Mouse (Mus musculus): ENCODE measurements around the gene Nubpl. TPM values are rescaled to one million over a fixed set of nuclear protein-coding genes. Genes with fewer than 3 reads are reported as not detected.
"Not testable (repeated sequence)": the region's sequence is repeated elsewhere in the genome, so short reads cannot be mapped to it uniquely, and the experiment has no call there.

The Nubpl gene
- 6.4 TPM for polyA plus RNA-seq (2012; fragmentation: generic; extraction: Trizol)
- long read RNA-seq, experiment 1, transcript Nubpl-201 (11 exons, 2,987 nt) = major isoform, 17 of 22 reads
- long read RNA-seq, experiment 1, partial matches to known transcripts = 3 of 22 reads
- long read RNA-seq, experiment 1, other reads (novel, unspliced or antisense) = 2 of 22 reads
- long read RNA-seq, experiment 2, transcript Nubpl-201 (11 exons, 2,987 nt) = major isoform, 12 of 13 reads
- long read RNA-seq, experiment 2, partial matches to known transcripts = 0 of 13 reads
- long read RNA-seq, experiment 2, other reads (novel, unspliced or antisense) = 1 of 13 reads

GRCm38 (mm10) chr12:52097650-52098070, at the start of gene Nubpl:
Nubpl (plus strand) TSS chr12:52097737.
- Histone ChIP-seq H3ac (ENCODE audit: control insufficient read depth, insufficient read length, low read depth) (peak within 1 kb of the TSS; percentile 56), H3K79me3 (ENCODE audit: low read depth) (no peaks in the 10 kb centered on the region), H3K4me3 (ENCODE audit: insufficient read depth, poor library complexity, severe bottlenecking) (peak within 1 kb of the TSS; percentile 70), H3K27me3 (ENCODE audit: control insufficient read depth, insufficient read depth, insufficient read length) (no peaks in the 10 kb centered on the region), H3K79me2 (ENCODE audit: control insufficient read depth, insufficient read depth) (no peaks in the 10 kb centered on the region), H3K36me3 (ENCODE audit: control insufficient read depth, insufficient read depth) (no peaks in the 10 kb centered on the region)
- TF ChIP-seq USF1 (IDR thresholded peaks at IDR 0.05; ENCODE audit: low read depth) (peak; percentile 65), FOSL1 (IDR thresholded peaks at IDR 0.05; ENCODE audit: insufficient read depth, low read length, poor library complexity, severe bottlenecking) (no peak)

- no peak overlapping the region for H3ac ChIP-seq (ENCODE audit: control insufficient read depth, insufficient read length, low read depth)
- no peaks in the 10 kb centered on the region for H3K79me3 ChIP-seq (ENCODE audit: low read depth)
- no peaks in the 10 kb centered on the region for H3K36me3 ChIP-seq (ENCODE audit: control insufficient read depth, insufficient read depth)
- no peaks in the 10 kb centered on the region for H3K79me2 ChIP-seq (ENCODE audit: control insufficient read depth, insufficient read depth)
- no peaks in the 10 kb centered on the region for H3K27me3 ChIP-seq (ENCODE audit: control insufficient read depth, insufficient read depth, insufficient read length)
- no peak for TF ChIP-seq MYOG (IDR thresholded peaks at IDR 0.05; ENCODE audit: control insufficient read depth, extremely low read depth, insufficient read length)
- TF ChIP-seq CTCF (IDR thresholded peaks at IDR 0.05; ENCODE audit: control insufficient read depth, insufficient read depth, insufficient read length) = no peak
- TF ChIP-seq MAX (IDR thresholded peaks at IDR 0.05) = no peak
- no peak for TF ChIP-seq USF1 (IDR thresholded peaks at IDR 0.05; ENCODE audit: low read depth)
- TF ChIP-seq CEBPB (IDR thresholded peaks at IDR 0.05; ENCODE audit: low read depth) = no peak
- no peak for TF ChIP-seq FOSL1 (IDR thresholded peaks at IDR 0.05; ENCODE audit: insufficient read depth, low read length, poor library complexity, severe bottlenecking)
- no peak for TF ChIP-seq MYOD1 (IDR thresholded peaks at IDR 0.05; ENCODE audit: control insufficient read depth, insufficient read length, low read depth)
- no peak overlapping the region for H3K4me3 ChIP-seq (ENCODE audit: insufficient read depth, poor library complexity, severe bottlenecking)
These were observed 48.2 kb upstream of the Nubpl start for GRCm38 (mm10) chr12:52049324-52049723.

GRCm38 (mm10) chr12:52079296-52079695, 18.2 kb upstream of the Nubpl start:
- not testable (repeated sequence) for H3ac ChIP-seq (ENCODE audit: control insufficient read depth, insufficient read length, low read depth)

GRCm38 (mm10) chr12:52097049-52097649, 388 bp upstream of the Nubpl start:
- Histone ChIP-seq H3ac (ENCODE audit: control insufficient read depth, insufficient read length, low read depth) (no peak overlapping the region), H3K4me3 (ENCODE audit: insufficient read depth, poor library complexity, severe bottlenecking) (peak overlapping the region; percentile 70), H3K27me3 (ENCODE audit: control insufficient read depth, insufficient read depth, insufficient read length) (no peaks in the 10 kb centered on the region), H3K79me2 (ENCODE audit: control insufficient read depth, insufficient read depth) (no peaks in the 10 kb centered on the region), H3K36me3 (ENCODE audit: control insufficient read depth, insufficient read depth) (no peaks in the 10 kb centered on the region), H3K79me3 (ENCODE audit: low read depth) (no peaks in the 10 kb centered on the region)
- TF ChIP-seq MYOD1 (IDR thresholded peaks at IDR 0.05; ENCODE audit: control insufficient read depth, insufficient read length, low read depth) = no peak

More at GRCm38 (mm10) chr12:52079296-52079695, 18.2 kb upstream of the Nubpl start:
- H3K36me3 ChIP-seq (ENCODE audit: control insufficient read depth, insufficient read depth); H3K27me3 ChIP-seq (ENCODE audit: control insufficient read depth, insufficient read depth, insufficient read length); H3K79me3 ChIP-seq (ENCODE audit: low read depth); H3K4me3 ChIP-seq (ENCODE audit: insufficient read depth, poor library complexity, severe bottlenecking); H3K79me2 ChIP-seq (ENCODE audit: control insufficient read depth, insufficient read depth): not testable (repeated sequence)

GRCm38 (mm10) chr12:52120276-52120675, 22.7 kb downstream of the Nubpl start:
- Histone ChIP-seq H3ac (ENCODE audit: control insufficient read depth, insufficient read length, low read depth) (no peak overlapping the region), H3K27me3 (ENCODE audit: control insufficient read depth, insufficient read depth, insufficient read length) (no peaks in the 10 kb centered on the region), H3K4me3 (ENCODE audit: insufficient read depth, poor library complexity, severe bottlenecking) (no peak overlapping the region), H3K79me2 (ENCODE audit: control insufficient read depth, insufficient read depth) (no peaks in the 10 kb centered on the region), H3K79me3 (ENCODE audit: low read depth) (no peaks in the 10 kb centered on the region), H3K36me3 (ENCODE audit: control insufficient read depth, insufficient read depth) (no peaks in the 10 kb centered on the region)
- TF ChIP-seq MYOD1 (IDR thresholded peaks at IDR 0.05; ENCODE audit: control insufficient read depth, insufficient read length, low read depth) = no peak
- TF ChIP-seq FOSL1 (IDR thresholded peaks at IDR 0.05; ENCODE audit: insufficient read depth, low read length, poor library complexity, severe bottlenecking) = no peak
- no peak for TF ChIP-seq MYOG (IDR thresholded peaks at IDR 0.05; ENCODE audit: control insufficient read depth, extremely low read depth, insufficient read length)
- TF ChIP-seq USF1 (IDR thresholded peaks at IDR 0.05; ENCODE audit: low read depth) = no peak
- TF ChIP-seq CTCF (IDR thresholded peaks at IDR 0.05; ENCODE audit: control insufficient read depth, insufficient read depth, insufficient read length) = no peak
- TF ChIP-seq CEBPB (IDR thresholded peaks at IDR 0.05; ENCODE audit: low read depth) = no peak
- TF ChIP-seq MAX (IDR thresholded peaks at IDR 0.05) = no peak

- TF ChIP-seq MYOD1 (IDR thresholded peaks at IDR 0.05; ENCODE audit: control insufficient read depth, insufficient read length, low read depth) (peak; percentile 83), CTCF (IDR thresholded peaks at IDR 0.05; ENCODE audit: control insufficient read depth, insufficient read depth, insufficient read length) (no peak), FOSL1 (IDR thresholded peaks at IDR 0.05; ENCODE audit: insufficient read depth, low read length, poor library complexity, severe bottlenecking) (peak; percentile 84)
- Histone ChIP-seq H3K79me3 (ENCODE audit: low read depth) (no peaks in the 10 kb centered on the region), H3K79me2 (ENCODE audit: control insufficient read depth, insufficient read depth) (no peaks in the 10 kb centered on the region), H3K27me3 (ENCODE audit: control insufficient read depth, insufficient read depth, insufficient read length) (no peaks in the 10 kb centered on the region), H3K36me3 (ENCODE audit: control insufficient read depth, insufficient read depth) (no peaks in the 10 kb centered on the region), H3ac (ENCODE audit: control insufficient read depth, insufficient read length, low read depth) (no peak overlapping the region), H3K4me3 (ENCODE audit: insufficient read depth, poor library complexity, severe bottlenecking) (no peak overlapping the region)
These were observed 28.9 kb downstream of the Nubpl start for GRCm38 (mm10) chr12:52126407-52126806.

Measured in C2C12 (cell line).